Mouse (Mus musculus): ENCODE data around the gene Oat. TPM values are rescaled to one million over a fixed set of nuclear protein-coding genes. Genes with fewer than 3 reads are reported as not detected.

The Oat gene
- total and polyA plus RNA-seq, 2 experiments from 2014 or later, result 97.4 to 103 TPM

- DNase-seq (ENCODE audit: low spot score) (no peak), ATAC-seq (ENCODE audit: low FRiP score) (no peak)
- no peak overlapping the region for H3K4me3 ChIP-seq (ENCODE audit: low read depth, low read length)
- H3K36me3 ChIP-seq (ENCODE audit: insufficient read depth, low read length), result no peaks in the 10 kb centered on the region
- no peak overlapping the region for H3K27ac ChIP-seq (ENCODE audit: low read depth, low read length)
- no peaks in the 10 kb centered on the region for H3K4me1 ChIP-seq (ENCODE audit: insufficient read depth, low read length)
- no peak overlapping the region for H3K4me2 ChIP-seq (ENCODE audit: low read depth, low read length, poor library complexity, severe bottlenecking)
- H3K9me3 ChIP-seq (ENCODE audit: low read length), result no peaks in the 10 kb centered on the region
- H3K27me3 ChIP-seq (ENCODE audit: insufficient read depth, low read length), result no peaks in the 10 kb centered on the region
- WGBS, result 67% methylated on average over 3 of the region's 3 CpGs
- H3K9ac ChIP-seq (replicated peaks; ENCODE audit: low read length, poor library complexity, severe bottlenecking), result no peak overlapping the region
- TF ChIP-seq CTCF (IDR thresholded peaks at IDR 0.05), result no peak
Observed at GRCm38 (mm10) chr7:132585695-132586491, 9.7 kb upstream of the Oat start.

- Histone ChIP-seq H3K27me3 (ENCODE audit: insufficient read depth, low read length) (no peaks in the 10 kb centered on the region), H3K4me2 (ENCODE audit: low read depth, low read length, poor library complexity, severe bottlenecking) (no peak overlapping the region), H3K4me3 (ENCODE audit: low read depth, low read length) (no peak overlapping the region), H3K27ac (ENCODE audit: low read depth, low read length) (no peak overlapping the region), H3K4me1 (ENCODE audit: insufficient read depth, low read length) (no peaks in the 10 kb centered on the region), H3K9me3 (ENCODE audit: low read length) (no peaks in the 10 kb centered on the region), H3K9ac (replicated peaks; ENCODE audit: low read length, poor library complexity, severe bottlenecking) (no peak overlapping the region), H3K36me3 (ENCODE audit: insufficient read depth, low read length) (no peaks in the 10 kb centered on the region)
- TF ChIP-seq CTCF (IDR thresholded peaks at IDR 0.05), result no peak
- ATAC-seq (ENCODE audit: low FRiP score) (no peak), DNase-seq (ENCODE audit: low spot score) (no peak)
- WGBS, result 90% methylated on average over 2 of the region's 2 CpGs
Observed at GRCm38 (mm10) chr7:132581441-132581840, 5.2 kb upstream of the Oat start.

GRCm38 (mm10) chr7:132580511-132580910 lies 4.3 kb upstream of the Oat start:
- ATAC-seq (ENCODE audit: low FRiP score), result no peak
- Histone ChIP-seq H3K36me3 (ENCODE audit: insufficient read depth, low read length) (no peaks in the 10 kb centered on the region), H3K9me3 (ENCODE audit: low read length) (no peaks in the 10 kb centered on the region), H3K4me1 (ENCODE audit: insufficient read depth, low read length) (no peaks in the 10 kb centered on the region), H3K9ac (replicated peaks; ENCODE audit: low read length, poor library complexity, severe bottlenecking) (no peak overlapping the region), H3K4me2 (ENCODE audit: low read depth, low read length, poor library complexity, severe bottlenecking) (no peak overlapping the region), H3K27me3 (ENCODE audit: insufficient read depth, low read length) (no peaks in the 10 kb centered on the region), H3K4me3 (ENCODE audit: low read depth, low read length) (no peak overlapping the region), H3K27ac (ENCODE audit: low read depth, low read length) (no peak overlapping the region)
- no peak for DNase-seq (ENCODE audit: low spot score)
- WGBS, result 82% methylated on average over 6 of the region's 6 CpGs
- no peak for TF ChIP-seq CTCF (IDR thresholded peaks at IDR 0.05)

GRCm38 (mm10) chr7:132576891-132577290 lies 693 bp upstream of the Oat start:
- no peak overlapping the region for H3K9ac ChIP-seq (replicated peaks; ENCODE audit: low read length, poor library complexity, severe bottlenecking)
- ATAC-seq (ENCODE audit: low FRiP score), result no peak
- H3K27me3 ChIP-seq (ENCODE audit: insufficient read depth, low read length), result no peaks in the 10 kb centered on the region
- WGBS, result 54% methylated on average over 4 of the region's 4 CpGs
- H3K36me3 ChIP-seq (ENCODE audit: insufficient read depth, low read length), result no peaks in the 10 kb centered on the region
- no peak for TF ChIP-seq CTCF (IDR thresholded peaks at IDR 0.05)
- no peaks in the 10 kb centered on the region for H3K4me1 ChIP-seq (ENCODE audit: insufficient read depth, low read length)
- no peak for DNase-seq (ENCODE audit: low spot score)
- H3K27ac ChIP-seq (ENCODE audit: low read depth, low read length), result no peak overlapping the region
- H3K4me2 ChIP-seq (ENCODE audit: low read depth, low read length, poor library complexity, severe bottlenecking), result no peak overlapping the region
- no peaks in the 10 kb centered on the region for H3K9me3 ChIP-seq (ENCODE audit: low read length)
- H3K4me3 ChIP-seq (ENCODE audit: low read depth, low read length), result no peak overlapping the region

- Histone ChIP-seq H3K4me3 (ENCODE audit: low read depth, low read length) (peak overlapping the region; percentile 65), H3K27ac (ENCODE audit: low read depth, low read length) (peak overlapping the region; percentile 86), H3K4me1 (ENCODE audit: insufficient read depth, low read length) (no peaks in the 10 kb centered on the region), H3K9me3 (ENCODE audit: low read length) (no peaks in the 10 kb centered on the region), H3K9ac (replicated peaks; ENCODE audit: low read length, poor library complexity, severe bottlenecking) (peak overlapping the region; percentile 63), H3K36me3 (ENCODE audit: insufficient read depth, low read length) (no peaks in the 10 kb centered on the region), H3K4me2 (ENCODE audit: low read depth, low read length, poor library complexity, severe bottlenecking) (peak overlapping the region; percentile 84), H3K27me3 (ENCODE audit: insufficient read depth, low read length) (no peaks in the 10 kb centered on the region)
- DNase-seq (ENCODE audit: low spot score) (peak; percentile 94), ATAC-seq (ENCODE audit: low FRiP score) (peak; percentile 95)
- under 1% methylated on average over 13 of the region's 13 CpGs for WGBS
- peak; percentile 64 for TF ChIP-seq CTCF (IDR thresholded peaks at IDR 0.05)
Observed at GRCm38 (mm10) chr7:132575623-132576022, 575 bp downstream of the Oat start.

GRCm38 (mm10) chr7:132574646-132575045 lies 1.6 kb downstream of the Oat start:
- no peak overlapping the region for H3K4me2 ChIP-seq (ENCODE audit: low read depth, low read length, poor library complexity, severe bottlenecking)
- H3K27me3 ChIP-seq (ENCODE audit: insufficient read depth, low read length), result no peaks in the 10 kb centered on the region
- no peaks in the 10 kb centered on the region for H3K9me3 ChIP-seq (ENCODE audit: low read length)
- DNase-seq (ENCODE audit: low spot score) (no peak), ATAC-seq (ENCODE audit: low FRiP score) (no peak)
- no peak overlapping the region for H3K9ac ChIP-seq (replicated peaks; ENCODE audit: low read length, poor library complexity, severe bottlenecking)
- no peaks in the 10 kb centered on the region for H3K4me1 ChIP-seq (ENCODE audit: insufficient read depth, low read length)
- no peak overlapping the region for H3K27ac ChIP-seq (ENCODE audit: low read depth, low read length)
- H3K4me3 ChIP-seq (ENCODE audit: low read depth, low read length), result no peak overlapping the region
- no peaks in the 10 kb centered on the region for H3K36me3 ChIP-seq (ENCODE audit: insufficient read depth, low read length)
- 93% methylated on average over 5 of the region's 5 CpGs for WGBS
- TF ChIP-seq CTCF (IDR thresholded peaks at IDR 0.05), result no peak

All from midbrain, postnatal 0 days (tissue).